Mouse (Mus musculus): ENCODE data around the gene Srp54a. TPM values are rescaled to one million over a fixed set of nuclear protein-coding genes. Genes with fewer than 3 reads are reported as not detected.
"Not testable (repeated sequence)": the region's sequence is repeated elsewhere in the genome, so short reads cannot be mapped to it uniquely, and the experiment has no call there.

Srp54a gene
- total RNA-seq, 2 experiments from 2014 or later, result 97.8 to 102 TPM

GRCm38 (mm10) chr12:55092127-55092526 is 12.1 kb downstream of the Srp54a start:
- intact Hi-C loops (cut with DNase I); DNase-seq (ENCODE audit: low spot score in 2 of 2): not testable (repeated sequence)

- intact Hi-C loops (cut with DNase I); DNase-seq (ENCODE audit: low spot score in 2 of 2): not testable (repeated sequence)
Measured at GRCm38 (mm10) chr12:55112616-55113015, 32.6 kb downstream of the Srp54a start.

GRCm38 (mm10) chr12:55124242-55124641 is 44.2 kb downstream of the Srp54a start, which contains the start of gene Fam177a:
Fam177a (plus strand) TSS chr12:55124469.
- DNase-seq (ENCODE audit: low spot score in 2 of 2); intact Hi-C loops (cut with DNase I): not testable (repeated sequence)

- intact Hi-C loops (cut with DNase I); DNase-seq (ENCODE audit: low spot score in 2 of 2): not testable (repeated sequence)
Measured at GRCm38 (mm10) chr12:55124731-55125130, 44.7 kb downstream of the Srp54a start.

- intact Hi-C loops (cut with DNase I); DNase-seq (ENCODE audit: low spot score in 2 of 2): not testable (repeated sequence)
Measured at GRCm38 (mm10) chr12:55135540-55135939, 55.5 kb downstream of the Srp54a start.

GRCm38 (mm10) chr12:55137859-55138258 is 57.8 kb downstream of the Srp54a start:
- intact Hi-C loops (cut with DNase I); DNase-seq (ENCODE audit: low spot score in 2 of 2): not testable (repeated sequence)

- intact Hi-C loops (cut with DNase I); DNase-seq (ENCODE audit: low spot score in 2 of 2): not testable (repeated sequence)
Measured at GRCm38 (mm10) chr12:55154559-55155448, 74.7 kb downstream of the Srp54a start, which contains the start of gene Srp54b. Srp54b (plus strand) TSS chr12:55155104.

- DNase-seq (ENCODE audit: low spot score in 2 of 2); intact Hi-C loops (cut with DNase I): not testable (repeated sequence)
Measured at GRCm38 (mm10) chr12:55155449-55155783, 75.4 kb downstream of the Srp54a start.

Other genes starting within 250 kb of the Srp54a start
- 100 to 1,000 TPM; 144 to 154 TPM for gene Cfl2, start 217.4 kb upstream of the Srp54a start, total RNA-seq (2021)
- not detected for gene Gm20403, start 93.7 kb upstream of the Srp54a start, total RNA-seq (2021)
- 1 to 10 TPM; 2.2 to 2.7 TPM for gene Baz1a, start 65.9 kb upstream of the Srp54a start, total RNA-seq (2021)
- 1 to 10 TPM; 7.8 to 8.8 TPM for gene 2700097O09Rik, start 152 bp upstream of the Srp54a start, total RNA-seq (2021)
- 10 to 100 TPM; 14.9 to 25.5 TPM for gene Fam177a, start 44.2 kb downstream of the Srp54a start, total RNA-seq (2021)
- gene Srp54b, start 74.8 kb downstream of the Srp54a start, total RNA-seq (2021), result 10 to 100 TPM; 57.8 to 64.6 TPM
- gene 1700047I17Rik2, start 119.3 kb downstream of the Srp54a start, total RNA-seq (2021), result 10 to 100 TPM in 1 of 2 experiments, not detected in 1; 14.6 TPM
- gene Srp54c, start 149.9 kb downstream of the Srp54a start, total RNA-seq (2021), result 10 to 100 TPM; 36.9 to 39.3 TPM
- gene 1110008L16Rik, start 219.3 kb downstream of the Srp54a start, total RNA-seq (2021), result 1 to 10 TPM; 7.1 to 8.7 TPM
- gene Ppp2r3c, start 222.7 kb downstream of the Srp54a start, total RNA-seq (2021), result 10 to 100 TPM in 1 of 2 experiments, 1 to 10 TPM in 1; 10.0 to 13.5 TPM